Mouse (Mus musculus) heart, postnatal 0 days (tissue): ENCODE data around the gene Ifna11.

Source experiments
- CTCF ChIP-seq: IDR thresholded peaks from 2 replicates; pipeline ENCODE4 v1.5.1; 2016; ENCODE audit warnings: antibody characterized with exemption, control low read depth, low read depth
- EP300 ChIP-seq: IDR thresholded peaks from 2 replicates; pipeline ENCODE4 v1.6.1; 2016; ENCODE audit warnings: antibody characterized with exemption, low read depth

DNA sequence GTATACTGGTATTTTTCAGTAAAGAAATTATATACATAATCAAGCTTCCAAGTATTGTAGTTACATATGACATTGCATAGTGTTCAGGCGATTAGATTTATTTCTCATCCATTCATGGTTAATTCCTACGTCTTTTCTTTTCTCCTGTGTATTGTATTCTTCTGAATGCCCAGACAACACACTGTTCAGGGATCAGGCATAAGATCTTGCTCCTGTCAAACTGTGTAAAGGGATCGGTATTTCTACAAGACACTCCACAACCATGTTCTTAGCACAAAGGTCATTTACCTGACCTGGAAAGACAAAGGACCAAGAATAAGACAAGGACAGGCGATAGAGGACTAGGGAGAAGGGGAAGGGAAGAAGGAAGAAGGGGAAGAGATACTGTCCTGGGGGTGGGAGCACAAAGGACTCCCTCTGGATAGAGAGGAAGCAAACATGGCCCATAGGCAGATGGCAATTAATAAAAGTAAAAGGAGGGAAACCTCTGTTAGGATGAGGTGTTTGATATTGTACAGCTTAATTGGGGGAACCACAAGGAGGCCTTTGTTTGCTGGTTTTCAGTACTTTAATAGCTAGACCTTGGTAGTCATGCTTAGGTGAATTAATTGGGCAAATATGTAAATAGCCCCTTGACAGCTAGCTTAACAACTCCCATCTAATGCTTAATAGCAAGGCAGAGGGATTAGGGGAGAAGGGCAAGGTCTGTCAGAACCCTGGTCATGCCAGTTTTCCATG, 31.4 kb downstream of the Ifna11 start:
- no peak for TF ChIP-seq CTCF
- TF ChIP-seq EP300, result no peak
